Mouse (Mus musculus): ENCODE measurements around the gene Adal.
"Not testable (repeated sequence)": the region's sequence is repeated elsewhere in the genome, so short reads cannot be mapped to it uniquely, and the experiment has no call there.

DNA sequence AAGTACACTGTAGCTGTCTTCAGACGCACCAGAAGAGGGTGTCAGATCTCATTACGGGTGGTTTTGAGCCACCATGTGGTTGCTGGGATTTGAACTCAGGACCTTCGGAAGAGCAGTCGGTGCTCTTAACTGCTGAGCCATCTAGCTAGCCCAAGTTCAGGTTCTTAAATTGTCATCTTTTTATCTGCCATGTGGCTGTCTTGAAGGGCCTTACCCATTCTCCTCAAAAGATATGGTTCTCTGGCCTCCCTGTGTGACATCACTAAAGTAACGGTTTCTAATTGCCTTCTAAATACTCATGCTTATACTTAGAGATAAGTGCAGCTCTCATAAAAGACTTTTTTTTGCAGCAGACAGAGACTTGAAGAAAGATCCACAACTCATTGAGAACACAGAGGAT is 13.9 kb upstream of the Adal start:
- TF ChIP-seq CTCF, EP300 (IDR thresholded peaks at IDR 0.05): not testable (repeated sequence)
